Mouse (Mus musculus) mature B cell (primary cell): ENCODE results near the gene Camsap2.

Experiments used
- in situ Hi-C: fragments of 300-500 bp; cut with MboI; formaldehyde crosslinking; loops from 2 replicates; pipeline ENCODE4 v1.14.3; 2019

Camsap2 gene

DNA sequence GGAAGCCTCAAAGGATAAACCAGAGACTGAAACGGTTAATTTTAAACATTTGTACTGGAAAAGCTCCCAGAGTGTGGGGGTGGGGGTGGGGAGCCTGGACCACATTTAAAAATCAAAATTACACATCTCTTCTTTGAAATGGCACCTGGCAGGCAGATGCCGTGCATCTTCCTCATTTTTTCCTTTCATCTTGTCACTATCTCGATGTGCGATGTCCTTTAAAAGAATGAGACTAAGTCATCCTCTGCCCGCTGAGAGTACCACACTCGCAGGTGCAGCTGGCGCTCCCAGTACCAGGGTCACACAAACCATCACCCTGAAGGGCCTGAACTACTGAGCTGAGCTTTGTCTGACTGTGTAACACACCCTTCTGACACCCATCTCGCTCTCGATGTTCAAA is 87.4 kb downstream of the Camsap2 start:
- in situ Hi-C loops, result no loop called here

DNA sequence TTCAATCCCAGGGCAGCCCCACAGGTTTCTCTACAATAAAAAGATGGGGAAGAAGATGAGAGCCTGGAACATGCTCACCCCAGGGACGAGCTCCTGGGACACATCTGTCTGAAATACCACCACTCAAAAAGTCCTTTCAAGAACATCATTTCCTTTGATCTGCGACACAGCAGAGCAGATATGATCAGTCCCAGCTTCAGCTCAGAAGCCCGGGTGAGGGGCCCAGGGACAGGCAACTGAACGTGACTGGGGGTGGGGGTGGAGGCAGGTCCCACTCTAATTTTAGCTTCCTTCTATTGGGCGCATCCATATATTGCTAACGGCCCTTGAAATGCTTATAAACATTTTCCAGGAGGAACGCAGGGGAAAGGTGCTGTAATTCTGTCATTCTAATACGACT is 90.2 kb downstream of the Camsap2 start:
- in situ Hi-C loops, result no loop called here

DNA sequence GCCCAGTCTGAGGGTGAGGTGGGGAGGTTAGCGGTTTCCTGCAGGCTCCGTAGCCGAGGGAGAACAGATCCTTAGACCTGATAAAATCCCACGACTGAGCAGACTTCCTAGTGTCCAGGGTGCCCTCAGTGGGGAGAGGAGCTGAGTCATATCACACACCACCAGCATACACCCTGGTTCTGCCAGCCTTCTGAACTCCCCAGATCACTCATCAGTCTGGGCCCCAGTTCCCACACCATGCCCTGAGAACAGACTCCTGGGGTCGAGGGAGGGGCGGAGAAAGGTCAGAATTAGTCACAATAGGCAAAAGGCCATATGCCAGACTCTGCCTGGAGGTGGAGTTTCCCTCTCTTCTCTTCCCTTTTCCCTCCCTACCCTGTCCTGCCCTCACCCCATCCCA is 90.7 kb downstream of the Camsap2 start:
- in situ Hi-C loops, result no loop called here

DNA sequence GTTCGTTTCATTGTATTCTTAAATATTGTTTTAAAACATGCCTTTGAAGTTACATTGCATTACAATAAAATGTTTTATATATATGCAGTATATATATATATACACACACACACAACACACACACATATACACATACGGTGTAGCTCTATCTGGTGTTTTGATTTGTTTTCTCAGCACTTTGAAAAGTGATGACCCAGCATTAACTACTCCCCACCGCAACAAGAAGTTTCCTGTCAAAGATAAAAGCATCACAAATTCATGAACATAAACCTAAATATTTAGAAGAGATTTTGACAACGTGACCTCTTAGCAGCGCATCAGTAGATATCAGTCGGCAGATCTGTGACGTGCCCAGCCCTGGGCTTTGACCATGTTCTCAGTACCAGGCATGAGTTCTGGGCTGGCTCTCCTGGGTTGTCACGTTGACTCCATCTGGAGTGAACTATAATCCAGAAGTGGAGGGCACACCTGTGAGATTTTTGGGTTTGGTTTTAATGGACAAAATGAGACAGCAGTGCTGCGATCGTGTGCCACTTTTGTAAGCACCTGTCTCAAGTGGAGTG is 91.3 kb downstream of the Camsap2 start:
- in situ Hi-C loops, result no loop called here

DNA sequence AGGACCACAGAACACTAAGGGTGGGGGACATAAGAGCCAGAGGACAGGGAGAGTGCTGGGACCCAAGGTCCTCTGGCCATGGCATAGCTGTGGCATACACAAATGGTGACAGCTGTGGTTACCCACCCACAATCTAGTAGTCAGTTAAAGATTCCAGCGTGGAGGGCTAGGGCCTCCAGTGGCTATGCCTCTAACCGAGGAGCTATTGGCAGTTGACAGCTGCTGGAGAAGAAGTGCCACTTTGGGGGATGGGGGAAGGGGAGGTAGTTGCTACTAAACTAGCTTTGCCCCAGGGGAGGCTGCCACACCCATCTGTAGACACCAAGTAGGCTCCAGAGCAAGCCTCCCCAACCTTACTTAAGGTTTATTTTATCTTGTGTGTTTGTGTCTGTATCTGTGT is 92.4 kb downstream of the Camsap2 start:
- in situ Hi-C loops, result no loop called here

DNA sequence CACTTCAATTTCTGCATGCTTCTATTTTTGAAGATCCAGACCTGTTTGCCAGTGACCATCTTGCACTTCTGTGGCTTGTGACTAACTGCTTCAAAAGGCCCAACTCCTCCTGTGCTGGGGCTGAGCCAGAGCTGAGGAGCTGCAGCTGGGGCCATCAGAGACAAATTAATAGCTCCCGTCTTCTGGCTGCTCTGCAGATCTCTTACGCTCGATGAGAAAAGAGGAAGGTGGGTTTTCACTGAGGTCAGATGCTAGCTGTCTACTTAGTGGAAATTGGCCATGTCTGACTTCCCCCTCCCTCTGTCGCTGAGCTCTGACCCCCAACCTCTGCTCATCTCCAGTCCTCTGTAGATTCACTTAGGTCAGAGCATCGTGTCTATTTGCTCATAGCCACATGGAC is 96.2 kb downstream of the Camsap2 start:
- in situ Hi-C loops, result no loop called here

DNA sequence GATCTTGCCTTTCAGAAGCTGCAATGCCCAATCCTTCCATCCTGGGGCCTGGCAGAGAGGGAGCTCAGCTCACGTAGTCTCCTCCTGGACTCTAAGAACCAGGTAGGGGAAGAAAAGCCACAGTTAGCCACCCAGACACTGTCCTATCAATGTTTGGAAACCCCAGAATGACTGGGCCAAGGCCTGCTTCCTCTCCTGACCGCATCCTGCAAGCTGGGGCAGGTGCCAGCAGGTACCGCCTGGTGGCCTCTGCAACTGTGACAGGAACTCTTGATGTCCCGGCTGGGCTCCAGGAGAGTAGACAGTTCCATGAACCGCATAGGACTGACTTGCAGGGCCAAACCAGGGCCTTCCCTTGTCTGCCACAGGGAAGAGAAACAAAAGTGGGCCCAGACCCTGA is 98.5 kb downstream of the Camsap2 start:
- in situ Hi-C loops, result no loop called here

DNA sequence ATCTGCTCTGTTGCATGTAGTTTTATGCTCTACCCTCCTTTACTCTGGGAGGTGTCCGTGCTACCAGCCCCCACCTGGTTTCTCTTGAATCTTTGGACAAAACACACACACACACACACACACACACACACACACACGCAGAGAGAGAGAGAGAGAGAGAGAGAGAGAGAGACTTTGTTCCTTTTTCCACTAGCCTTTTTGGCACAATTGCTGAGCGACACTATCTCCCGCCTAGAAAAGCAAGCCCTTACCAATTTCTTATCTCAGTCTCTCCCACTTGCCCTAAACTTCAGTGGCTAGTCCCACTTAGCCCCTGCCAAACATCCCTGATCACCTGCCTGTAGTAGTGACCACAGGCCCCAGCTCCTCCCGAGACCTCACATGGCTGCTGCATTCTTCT is 101.4 kb downstream of the Camsap2 start:
- in situ Hi-C loops, result no loop called here

DNA sequence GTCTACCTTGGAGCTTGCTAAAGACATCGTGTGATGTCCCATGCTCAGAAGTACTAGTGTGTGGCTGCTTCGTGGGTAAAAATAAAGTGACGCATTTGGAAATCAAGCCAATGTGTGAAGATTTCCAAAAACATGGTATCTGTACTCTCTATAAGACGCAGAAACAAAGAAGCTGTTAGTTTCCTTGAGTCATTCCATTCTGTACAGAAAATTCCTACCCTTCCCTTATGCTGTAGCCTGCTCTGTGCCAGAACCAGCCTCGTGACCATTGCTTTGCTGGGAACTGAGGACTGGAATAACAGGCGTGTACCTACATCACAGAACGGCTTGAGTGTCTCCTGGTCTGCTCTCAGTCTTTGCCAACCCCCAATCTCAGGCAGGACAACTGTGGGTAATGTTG is 104.1 kb downstream of the Camsap2 start:
- in situ Hi-C loops, result no loop called here

DNA sequence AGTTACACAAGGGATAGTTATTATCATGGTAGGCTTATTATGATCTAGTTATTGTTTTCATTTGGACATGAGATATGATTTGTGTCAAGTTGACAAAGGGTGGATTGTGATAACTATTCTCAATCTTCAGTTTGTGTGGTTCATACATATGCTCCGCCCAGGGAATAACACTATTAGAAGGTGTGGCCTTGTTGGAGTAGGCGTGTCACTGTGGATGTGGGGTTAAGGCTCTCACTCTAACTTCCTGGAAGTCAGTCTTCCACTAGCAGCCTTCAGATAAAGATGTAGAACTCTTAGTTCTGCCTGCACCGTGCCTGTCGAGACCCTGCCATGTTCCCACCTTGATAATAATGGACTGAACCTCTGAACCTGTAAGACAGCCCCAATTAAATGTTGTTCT is 107.4 kb downstream of the Camsap2 start:
- in situ Hi-C loops, result no loop called here

DNA sequence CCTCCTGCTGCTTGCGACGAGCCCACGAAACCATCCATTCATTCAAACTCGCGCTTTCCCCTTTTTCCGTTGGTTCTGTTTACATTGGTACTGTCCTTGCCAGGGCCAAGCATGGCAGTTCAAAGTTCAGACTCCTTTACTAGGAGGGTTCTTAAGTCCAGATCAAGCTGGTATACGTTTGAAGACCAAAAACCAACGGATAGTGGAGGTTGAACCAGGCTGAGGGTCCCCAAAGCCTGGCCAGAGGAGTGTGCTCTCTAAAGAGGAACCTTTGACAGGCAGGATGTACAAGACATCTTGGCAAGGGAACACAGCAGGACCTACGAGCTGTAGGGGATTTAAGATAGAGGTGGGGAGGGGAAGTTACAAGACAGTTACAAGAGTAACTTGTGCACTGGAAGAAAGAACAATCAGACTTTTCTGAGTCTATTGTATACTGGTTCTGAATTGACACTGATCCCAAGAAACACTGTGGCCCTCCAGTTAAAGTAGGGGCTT is 111.3 kb downstream of the Camsap2 start:
- in situ Hi-C loops, result no loop called here

DNA sequence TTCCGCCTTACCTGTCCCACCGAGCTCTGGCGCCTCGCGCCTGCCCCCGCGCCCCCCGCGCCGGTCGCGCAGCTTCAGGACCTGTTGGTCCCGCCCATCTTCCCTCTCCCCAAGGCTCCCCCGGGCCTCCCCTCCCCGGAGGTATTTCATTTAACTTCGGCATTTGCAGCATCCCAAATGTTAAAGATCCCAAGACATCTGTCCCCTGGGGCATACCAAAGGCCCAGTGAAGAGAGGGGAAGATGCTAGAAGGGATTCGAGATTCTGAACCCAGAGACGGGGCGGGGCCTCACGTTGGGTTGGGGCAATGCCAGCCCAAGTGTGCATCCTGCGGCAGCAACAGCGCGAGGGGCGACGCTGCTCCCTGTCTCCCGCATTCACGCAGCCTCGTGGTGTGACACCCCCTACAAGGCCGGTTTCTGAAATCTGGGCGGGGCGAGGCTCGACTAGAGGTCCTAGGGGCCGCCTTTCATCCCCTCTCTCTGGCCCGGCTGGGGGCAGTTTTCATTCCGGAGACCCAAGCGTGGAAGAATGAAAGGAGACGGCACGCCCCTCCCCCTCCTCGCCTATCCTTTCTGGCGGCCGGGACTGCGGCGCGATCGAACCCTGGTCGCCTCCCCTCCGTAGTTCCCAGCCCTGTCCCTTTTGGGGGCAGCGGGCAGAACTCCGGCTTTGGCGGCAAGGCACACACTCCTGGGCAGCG is 111.9 kb downstream of the Camsap2 start, which contains the start of gene Inava:
Inava (minus strand) TSS at position 373 of the 703 bp plus-strand sequence.
- in situ Hi-C loops, result no loop called here

DNA sequence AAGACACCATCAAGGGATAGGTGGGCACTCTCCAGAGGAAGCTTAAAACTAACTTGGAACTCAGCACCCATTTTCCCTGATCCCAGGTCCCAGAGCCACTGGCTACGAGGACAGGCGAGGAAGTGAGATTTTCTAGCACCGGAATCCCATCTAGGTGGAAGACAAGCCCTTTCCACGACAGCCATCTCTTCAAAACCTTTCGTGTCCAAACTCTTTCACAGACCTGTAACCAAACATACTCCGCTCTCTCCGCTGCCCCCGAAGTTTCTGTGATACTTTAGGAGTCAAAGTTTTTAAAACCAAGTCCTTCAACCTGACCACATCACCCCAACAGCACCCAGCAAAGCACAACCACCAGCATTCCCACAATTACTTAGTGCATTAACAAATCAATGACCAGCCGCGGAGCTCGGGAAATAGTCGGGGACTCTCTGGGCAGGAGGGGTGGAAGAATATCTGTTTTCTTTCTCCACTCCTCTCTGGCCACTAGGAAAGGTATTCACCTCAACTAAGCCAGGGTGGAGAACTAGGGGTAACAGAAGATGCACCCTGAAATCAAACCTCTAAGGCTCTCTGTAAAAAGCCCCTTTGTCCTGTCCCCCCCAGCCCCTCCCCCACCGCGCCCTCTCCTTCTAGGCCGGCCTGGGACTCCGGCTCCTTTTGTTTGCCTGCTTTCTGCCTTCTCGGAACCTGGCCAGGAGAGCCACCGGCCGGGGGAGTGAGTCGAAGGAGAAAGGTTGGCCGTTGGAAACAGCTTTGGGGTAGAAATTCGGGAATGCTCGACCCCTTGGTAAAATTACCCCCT is 112.7 kb downstream of the Camsap2 start:
- in situ Hi-C loops, result no loop called here

DNA sequence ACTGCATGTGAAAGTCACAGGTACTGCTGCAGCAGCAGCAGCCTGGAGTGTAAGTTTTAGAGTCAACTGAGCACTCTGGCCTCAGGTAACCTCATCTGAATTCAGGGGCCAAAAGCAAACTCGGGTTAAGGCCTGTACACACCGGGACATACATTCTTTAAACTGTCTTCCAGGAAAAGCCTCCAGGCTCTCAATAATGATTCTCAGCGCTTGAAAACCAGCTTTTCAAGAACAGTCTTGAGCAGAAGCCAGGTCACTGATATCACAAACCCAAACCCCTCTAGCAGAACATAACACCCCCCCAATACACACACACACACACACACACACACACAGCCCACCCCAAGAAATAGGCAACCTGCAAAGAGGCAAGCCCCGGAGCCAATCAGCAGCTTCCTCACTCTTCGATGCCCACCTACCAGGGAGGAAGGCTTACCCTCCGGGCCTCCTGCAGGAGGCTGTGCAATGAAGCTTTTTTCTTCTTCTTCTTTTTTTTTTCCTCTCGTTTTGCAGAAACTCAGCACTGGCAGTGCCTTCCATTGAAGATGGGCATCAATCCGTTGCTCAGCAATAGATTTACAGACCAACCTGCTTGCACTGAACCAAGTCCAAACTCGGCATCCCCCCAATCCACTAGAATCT is 113.5 kb downstream of the Camsap2 start:
- in situ Hi-C loops, result no loop called here

DNA sequence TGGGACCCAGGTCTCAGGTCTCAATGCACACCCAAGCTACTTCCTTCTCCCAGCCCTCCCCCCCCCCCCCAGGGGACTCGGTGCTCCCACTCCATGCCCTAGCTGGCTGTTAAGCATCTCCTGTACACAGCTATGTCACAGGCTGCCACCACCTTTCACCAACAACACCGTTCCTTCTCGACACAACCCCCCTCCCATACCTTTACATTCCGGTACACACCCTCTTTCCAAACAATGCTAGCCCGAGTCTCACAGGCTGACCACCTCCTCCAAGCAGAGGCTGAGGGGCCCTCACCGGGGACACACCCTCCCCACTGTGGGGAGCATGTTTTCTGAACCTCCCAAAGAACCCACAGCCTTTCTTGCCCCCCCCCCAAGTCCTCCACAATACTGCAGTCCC is 114.3 kb downstream of the Camsap2 start:
- in situ Hi-C loops, result no loop called here

DNA sequence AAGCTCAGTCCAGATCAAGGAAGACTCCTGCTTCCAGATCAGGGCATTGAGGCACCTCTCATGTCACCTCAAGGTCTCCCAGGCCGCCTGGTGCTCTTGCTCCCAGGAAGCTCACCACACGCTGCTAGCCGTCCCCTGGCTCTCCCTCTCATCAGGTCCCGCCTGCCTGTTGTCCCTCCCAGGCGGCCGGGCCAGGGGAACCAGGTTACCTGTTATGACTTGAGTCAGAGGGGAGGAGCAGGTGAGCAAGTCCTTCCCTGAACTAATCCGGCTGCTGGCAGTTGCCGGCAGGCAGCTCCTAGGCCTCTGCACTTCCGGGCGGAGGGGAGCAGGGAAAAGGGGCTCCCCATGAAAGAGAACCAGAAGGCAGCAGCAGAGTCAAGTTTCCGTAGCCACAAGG is 115.7 kb downstream of the Camsap2 start:
- in situ Hi-C loops, result no loop called here

DNA sequence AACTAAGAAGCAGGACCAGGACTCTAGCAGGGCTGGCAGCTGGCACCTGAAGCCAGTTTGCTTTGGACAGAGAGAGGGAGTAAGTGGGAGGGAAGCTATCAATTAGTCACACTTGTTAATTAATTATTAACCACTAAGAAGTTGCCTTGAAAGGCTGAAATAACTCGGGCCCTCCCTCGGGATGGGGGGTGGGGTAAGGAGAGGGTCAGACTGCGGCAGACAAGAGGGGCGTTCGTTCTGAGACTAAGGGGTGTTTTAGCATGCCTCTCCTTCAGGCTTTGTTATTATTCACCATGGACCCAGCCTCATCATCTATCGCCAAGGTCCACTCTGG is 116.9 kb downstream of the Camsap2 start:
- in situ Hi-C loops, result no loop called here

DNA sequence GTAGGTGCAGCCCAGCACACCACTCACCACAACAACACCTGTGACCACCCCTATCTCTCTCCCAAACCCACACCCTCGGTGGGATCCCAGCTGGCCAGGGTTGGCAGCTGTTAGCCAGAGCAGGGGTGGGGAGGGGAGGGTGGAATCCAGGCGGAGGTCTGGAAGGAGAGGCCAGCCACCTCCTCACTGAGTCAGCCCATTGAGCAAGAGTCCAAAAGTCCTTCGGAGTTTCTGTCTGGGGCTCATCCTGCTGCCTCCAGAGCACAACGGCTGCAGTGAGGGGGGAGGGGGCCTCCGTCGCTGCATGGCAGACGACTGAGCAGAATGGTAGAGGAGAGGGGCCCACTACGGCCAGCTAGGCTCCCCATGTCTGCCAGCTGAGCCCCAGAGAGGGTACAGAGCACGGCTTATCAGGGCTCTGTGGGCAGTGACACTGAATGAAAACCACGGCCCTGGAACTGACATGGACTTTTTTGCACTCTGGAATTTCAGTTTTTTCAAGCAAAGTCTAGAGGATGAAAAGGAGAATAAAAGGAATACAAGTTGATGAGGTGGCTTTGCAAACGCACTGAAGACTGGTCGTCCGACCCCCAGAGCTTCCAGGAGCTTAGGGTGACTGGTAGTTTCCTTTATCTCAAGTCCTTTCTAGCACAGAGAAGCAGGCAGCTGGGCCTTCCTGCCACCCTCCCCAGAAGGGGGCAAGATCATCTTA is 117.4 kb downstream of the Camsap2 start:
- in situ Hi-C loops, result no loop called here

DNA sequence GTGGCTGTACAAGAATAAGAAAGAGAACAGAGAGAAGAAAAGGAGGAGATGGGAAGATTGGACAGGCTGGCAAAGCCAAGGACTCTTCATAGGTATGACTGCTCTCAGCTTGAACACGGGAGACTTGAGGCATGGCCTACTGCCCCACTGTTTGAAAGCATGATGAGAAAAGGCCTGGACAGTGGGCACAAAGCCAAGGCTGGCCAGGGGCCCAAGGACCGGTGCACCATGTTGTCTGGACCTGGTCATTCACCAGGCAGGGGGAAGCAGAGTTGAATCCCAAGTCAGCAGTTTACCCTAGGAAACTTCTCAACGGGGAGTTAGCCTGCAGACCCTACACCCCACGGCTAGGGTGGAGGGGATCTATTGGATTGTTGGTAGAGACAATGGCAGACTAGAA is 118.0 kb downstream of the Camsap2 start:
- in situ Hi-C loops, result no loop called here

DNA sequence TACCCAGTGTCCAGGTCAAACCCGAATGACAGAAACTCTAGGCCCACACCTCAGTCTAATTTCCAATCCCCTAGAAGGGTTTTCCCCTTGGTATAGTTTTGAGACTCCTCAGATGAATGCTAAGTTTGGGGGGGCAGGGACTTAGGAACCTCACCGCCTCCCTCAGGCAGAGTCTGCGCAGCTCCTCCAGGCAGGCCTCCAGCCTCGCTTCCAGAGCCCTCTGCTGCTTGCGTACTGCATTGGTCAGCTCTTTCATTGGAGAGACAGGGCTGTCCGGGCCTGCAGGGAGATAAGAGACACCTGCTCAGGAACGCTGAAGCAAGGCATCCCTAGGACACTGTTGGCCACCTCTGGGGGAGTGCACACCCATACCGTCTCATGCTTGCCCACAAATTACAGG is 119.3 kb downstream of the Camsap2 start:
- in situ Hi-C loops, result no loop called here

DNA sequence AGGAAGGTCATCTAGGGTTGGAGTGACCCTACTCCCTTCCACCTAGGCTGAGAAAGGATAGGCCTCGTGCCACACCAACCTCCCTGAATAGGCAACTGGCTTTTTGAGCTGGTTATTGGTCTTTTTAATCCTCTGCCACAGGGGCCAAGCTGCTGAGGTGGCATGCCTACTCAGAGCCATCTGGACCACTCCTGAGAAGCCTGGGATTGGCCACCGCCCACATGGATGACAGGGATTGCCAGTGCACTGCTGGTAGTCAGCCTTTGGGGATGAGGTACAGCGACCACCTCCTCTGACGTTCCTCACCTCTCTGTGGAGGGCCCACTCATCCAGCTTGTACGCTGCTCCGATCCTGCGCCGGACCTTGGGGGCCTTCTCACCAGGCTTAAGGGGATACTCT is 120.1 kb downstream of the Camsap2 start:
- in situ Hi-C loops, result no loop called here

DNA sequence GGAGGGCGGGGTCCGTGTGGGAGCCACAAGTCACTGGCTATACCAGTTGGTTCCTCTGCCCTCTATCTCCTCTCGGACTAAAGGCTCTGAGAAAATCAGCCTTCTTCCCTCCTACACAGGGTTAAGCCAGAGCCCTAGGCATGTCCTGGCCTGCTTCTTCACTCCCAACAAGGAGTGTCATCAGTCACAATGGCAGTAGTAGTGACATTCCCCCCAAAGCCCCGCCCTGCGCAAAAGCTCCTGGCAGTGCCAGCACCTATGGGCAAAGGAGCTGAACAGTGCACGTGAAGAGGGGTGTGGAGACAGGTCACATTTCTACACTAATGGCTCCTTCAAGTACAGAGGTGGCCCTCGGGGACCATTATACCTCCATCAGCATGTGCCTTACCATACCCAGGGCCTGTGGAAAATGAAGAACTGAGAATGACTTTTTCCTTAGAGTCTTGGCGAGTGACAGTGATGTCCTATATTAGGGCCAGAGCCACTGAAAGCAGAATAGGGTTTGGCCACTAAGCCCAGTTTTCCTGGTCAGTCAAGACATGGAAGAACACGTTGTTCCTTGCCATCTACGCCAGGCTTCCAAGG is 122.1 kb downstream of the Camsap2 start:
- in situ Hi-C loops, result no loop called here
